ENCODE assay signal across 29 mouse cellular contexts in the genomic region with DNA sequence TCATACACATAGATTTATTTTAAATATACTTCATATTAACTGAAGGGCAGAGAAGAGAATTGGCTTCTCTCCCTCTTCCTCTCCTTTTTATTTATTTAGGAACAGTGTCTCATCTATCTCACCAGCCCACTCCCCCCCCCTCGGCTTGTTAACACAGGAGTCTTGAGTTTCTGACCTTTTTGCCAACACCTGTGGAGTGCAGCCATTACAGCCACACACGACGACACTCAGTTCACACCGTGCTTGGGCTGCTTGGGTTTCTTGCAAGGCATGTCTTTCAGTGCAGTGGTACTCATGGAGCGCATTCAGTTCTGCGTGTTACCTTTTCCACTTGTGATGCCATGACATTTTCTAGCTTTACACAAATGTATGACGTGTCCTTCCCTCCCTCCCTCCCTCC. TPM values are rescaled to one million over a fixed set of nuclear protein-coding genes. Genes with fewer than 3 reads are reported as not detected.
DNase-seq lines count a peak whose midpoint lies in the region; ATAC-seq and TF ChIP-seq lines count a peak whose summit lies in the region.
"Had no signal": no experiment of that assay in that cellular context is flagged by ENCODE, and none has a peak within 500 bp of the region (broad histone marks: within the 10 kb centered on the region; RNA-seq: fewer than 3 reads in every experiment).

No protein-coding gene starts in this region.

- 47% methylated on average over 7 of the region's 7 CpGs for WGBS in kidney, embryonic 15.5 days
- 73% methylated on average over 7 of the region's 7 CpGs for WGBS in small intestine, adult 2 months

- no peaks in the 10 kb centered on the region for H3K36me3 ChIP-seq in kidney, embryonic 15.5 days
- H3K36me3 ChIP-seq in small intestine, adult 2 months (ENCODE audit: control insufficient read depth, insufficient read depth, low read length), result no peaks in the 10 kb centered on the region
- H3K36me3 ChIP-seq: embryonic facial prominence, embryonic 13.5 days; embryonic facial prominence, embryonic 15.5 days; forebrain, embryonic 10.5 days; forebrain, embryonic 12.5 days; G1E had no signal

- H3K9ac ChIP-seq in kidney, embryonic 15.5 days, result no peak overlapping the region
- H3K9ac ChIP-seq: embryonic facial prominence, embryonic 13.5 days; embryonic facial prominence, embryonic 15.5 days; forebrain, embryonic 12.5 days had no signal

- no peaks in the 10 kb centered on the region for H3K9me3 ChIP-seq in kidney, embryonic 15.5 days (replicated peaks)
- H3K9me3 ChIP-seq: embryonic facial prominence, embryonic 13.5 days; embryonic facial prominence, embryonic 15.5 days; forebrain, embryonic 10.5 days; forebrain, embryonic 12.5 days had no signal

- H3K27me3 ChIP-seq in kidney, embryonic 15.5 days, result no peaks in the 10 kb centered on the region
- H3K27me3 ChIP-seq in small intestine, adult 2 months (ENCODE audit: control insufficient read depth, insufficient read depth, low read length), result no peaks in the 10 kb centered on the region
- H3K27me3 ChIP-seq: CH12.LX; embryonic facial prominence, embryonic 13.5 days; embryonic facial prominence, embryonic 15.5 days; forebrain, embryonic 12.5 days; Patski had no signal

- no peak for TF ChIP-seq POLR2A in small intestine, adult 2 months (IDR thresholded peaks at IDR 0.05; ENCODE audit: low read depth, low read length)

- no peak for TF ChIP-seq CTCF in small intestine, adult 2 months (IDR thresholded peaks at IDR 0.05; ENCODE audit: extremely low read depth, insufficient read length, insufficient replicate concordance, low read depth, low read length)

- H3K27ac ChIP-seq in kidney, embryonic 15.5 days, result no peak overlapping the region
- peak overlapping the region; percentile 62 for H3K27ac ChIP-seq in small intestine, adult 2 months (ENCODE audit: insufficient read depth, low read depth, low read length)
- H3K27ac ChIP-seq: embryonic facial prominence, embryonic 13.5 days; embryonic facial prominence, embryonic 15.5 days; forebrain, embryonic 10.5 days; forebrain, embryonic 12.5 days had no signal

- no peak overlapping the region for H3K4me2 ChIP-seq in kidney, embryonic 15.5 days
- H3K4me2 ChIP-seq: embryonic facial prominence, embryonic 13.5 days; embryonic facial prominence, embryonic 15.5 days; forebrain, embryonic 12.5 days had no signal

- DNase-seq in heart, adult 11 months, result peak; percentile 76
- DNase-seq in heart, postnatal 4 days, result no peak
- DNase-seq in kidney, postnatal 4 days, result no peak
- DNase-seq in cerebellum, adult 9-11 months, result no peak
- DNase-seq: adrenal gland, adult 8-10 months; adrenal gland, postnatal 14 days; adrenal gland, postnatal 36 days; B cell, adult 2 months; cerebellum, adult 11 months; cerebellum, adult 18-20 months; cerebellum, adult 8-10 months; cerebellum, postnatal 10 days; cerebellum, postnatal 25 days; embryo, embryonic 11 days had no signal

- no peaks in the 10 kb centered on the region for H3K4me1 ChIP-seq in kidney, embryonic 15.5 days
- H3K4me1 ChIP-seq in small intestine, adult 2 months (ENCODE audit: control insufficient read depth, insufficient read depth, insufficient read length, low read length), result no peaks in the 10 kb centered on the region
- H3K4me1 ChIP-seq: embryonic facial prominence, embryonic 13.5 days; embryonic facial prominence, embryonic 15.5 days; forebrain, embryonic 10.5 days; forebrain, embryonic 12.5 days had no signal

- peak; percentile 25; the same call in 1 of the 2 replicates for ATAC-seq in kidney, embryonic 15.5 days (replicated peaks; ENCODE audit: low FRiP score)
- ATAC-seq: activated CD4-positive, CD25-positive, alpha-beta regulatory T cell, adult 4 months; CD4-positive, CD25-positive, alpha-beta regulatory T cell, adult 4 months; forebrain, embryonic 16.5 days; Patski had no signal

- H3K4me3 ChIP-seq in kidney, embryonic 15.5 days (replicated peaks), result no peak overlapping the region
- no peak overlapping the region for H3K4me3 ChIP-seq in small intestine, adult 2 months (ENCODE audit: low read depth, low read length)
- H3K4me3 ChIP-seq: embryonic facial prominence, embryonic 13.5 days; embryonic facial prominence, embryonic 15.5 days; erythroblast, embryonic 14.5 days; forebrain, embryonic 10.5 days; forebrain, embryonic 12.5 days had no signal

RNA-seq across cellular contexts. Expression of a gene that starts 22.8 kb away (rescaled TPM):
- total RNA-seq in heart, postnatal 4 days (2021), result not detected
- 0.13 TPM in 1 of 2 replicates, not detected in the other for polyA plus RNA-seq in kidney, embryonic 15.5 days (2015; fragmentation: Nextera tagmentation; extraction: Ambion mirVana)
- polyA plus RNA-seq in small intestine, adult 2 months (2012; rRNA removed), result 1.2 and 1.6 TPM in 2 replicates
- polyA plus RNA-seq: embryonic facial prominence, embryonic 11.5 days; embryonic facial prominence, embryonic 13.5 days; erythroblast, embryonic 14.5 days; forebrain, embryonic 10.5 days; forebrain, embryonic 12.5 days; forebrain, embryonic 14.5 days; forebrain, embryonic 16.5 days; G1E; Patski had no signal

RNA-seq across cellular contexts. Expression of a gene that starts 22.8 kb away (rescaled TPM):
- under 1 TPM; 0.25 to 0.33 TPM for total RNA-seq in heart, postnatal 4 days (2021)
- polyA plus RNA-seq in kidney, embryonic 15.5 days (2015; fragmentation: Nextera tagmentation; extraction: Ambion mirVana), result 0.32 and 0.42 TPM in 2 replicates
- 0.85 and 1.5 TPM in 2 replicates for polyA plus RNA-seq in small intestine, adult 2 months (2012; rRNA removed)
- polyA plus RNA-seq: embryonic facial prominence, embryonic 11.5 days; forebrain, embryonic 10.5 days; forebrain, embryonic 12.5 days; forebrain, embryonic 14.5 days; forebrain, embryonic 16.5 days; G1E; Patski had no signal

RNA-seq across cellular contexts. Expression of a gene that starts 51.8 kb away (rescaled TPM):
- total RNA-seq in heart, postnatal 4 days (2021), result 1 to 10 TPM in 1 of 2 experiments, under 1 TPM in 1; 0.65 to 1.0 TPM
- 2.3 and 2.9 TPM in 2 replicates for polyA plus RNA-seq in kidney, embryonic 15.5 days (2015; fragmentation: Nextera tagmentation; extraction: Ambion mirVana)
- 3.9 and 5.6 TPM in 2 replicates for polyA plus RNA-seq in small intestine, adult 2 months (2012; rRNA removed)
- total RNA-seq: G1E had no signal
- polyA plus RNA-seq: erythroblast, embryonic 14.5 days; G1E; Patski had no signal
